Mouse (Mus musculus) bone marrow macrophage, adult 2 months (primary cell): Measurements from ENCODE around the gene Ralb. TPM values are rescaled to one million over a fixed set of nuclear protein-coding genes. Genes with fewer than 3 reads are reported as not detected.

Experiments
- H3K27ac ChIP-seq: 2 replicates; pipeline ENCODE4 v1.5.1; 2012; ENCODE audit warnings: low read depth, low read length; ENCODE audit not compliant: insufficient read depth
- H3K4me1 ChIP-seq: 2 replicates; pipeline ENCODE4 v1.6.1; 2012; ENCODE audit warnings: low read length; ENCODE audit not compliant: control insufficient read depth, insufficient read depth
- H3K4me3 ChIP-seq: 2 replicates; pipeline ENCODE4 v1.5.1; 2012; ENCODE audit warnings: mild to moderate bottlenecking, low read length, moderate library complexity; ENCODE audit not compliant: insufficient read depth
- CTCF ChIP-seq: IDR thresholded peaks from 2 replicates; pipeline ENCODE4 v1.5.1; 2012; ENCODE audit warnings: low read depth, mild to moderate bottlenecking, low read length, moderate library complexity
- POLR2A ChIP-seq: IDR thresholded peaks from 2 replicates; pipeline ENCODE4 v1.6.1; 2012; ENCODE audit warnings: mild to moderate bottlenecking, low read depth, low read length, borderline replicate concordance
- polyA plus RNA-seq: library from polyadenylated mRNA; stranded (reverse); fragments of >200 nt; gene quantifications from 2 replicates; pipeline ENCODE4 v1.2.4, GENCODE M21; 2012; ENCODE audit not compliant: missing spikeins, insufficient read depth, insufficient read length

The Ralb gene
- polyA plus RNA-seq, 1 experiment, result 82.8 TPM

GRCm38 (mm10) chr1:119541570-119541969 lies 37.0 kb upstream of the Ralb start:
- Histone ChIP-seq H3K4me3 (no peak overlapping the region), H3K27ac (no peak overlapping the region), H3K4me1 (no peaks in the 10 kb centered on the region; the same call in 1 of the 2 replicates)
- TF ChIP-seq CTCF (no peak), POLR2A (no peak)

- no peak overlapping the region for H3K4me3 ChIP-seq
- TF ChIP-seq CTCF, result no peak
- no peak for TF ChIP-seq POLR2A
- no peak overlapping the region for H3K27ac ChIP-seq
- no peaks in the 10 kb centered on the region; the same call in 1 of the 2 replicates for H3K4me1 ChIP-seq
Measured at GRCm38 (mm10) chr1:119540836-119541557, 36.4 kb upstream of the Ralb start.

DNA sequence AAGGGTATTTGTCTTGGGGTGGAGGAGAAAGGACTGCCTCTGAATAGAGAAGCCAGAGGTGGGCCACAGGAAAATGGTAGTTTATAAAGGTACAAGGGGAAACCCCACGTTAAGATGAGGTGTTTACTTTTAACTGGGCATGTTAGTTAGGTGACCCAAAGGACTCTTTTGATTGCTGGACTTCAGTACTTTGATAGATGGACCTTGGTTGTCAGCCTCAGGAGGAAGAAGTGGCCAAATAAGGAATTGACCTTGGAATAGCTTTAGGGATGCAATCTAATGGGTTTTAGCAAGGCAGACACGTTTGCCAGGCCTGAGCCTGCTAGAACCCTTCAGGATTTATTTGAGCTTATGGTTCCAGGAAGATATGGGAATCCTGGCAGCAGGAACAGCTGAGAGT lies 34.7 kb upstream of the Ralb start:
- no peak for TF ChIP-seq CTCF
- no peak for TF ChIP-seq POLR2A
- Histone ChIP-seq H3K27ac (no peak overlapping the region), H3K4me3 (no peak overlapping the region), H3K4me1 (peaks cover 6% of the 10 kb centered on the region)

- Histone ChIP-seq H3K27ac (no peak overlapping the region), H3K4me1 (peaks cover 18% of the 10 kb centered on the region), H3K4me3 (no peak overlapping the region)
- TF ChIP-seq CTCF (no peak), POLR2A (no peak)
Measured at GRCm38 (mm10) chr1:119537651-119538050, 33.1 kb upstream of the Ralb start.

DNA sequence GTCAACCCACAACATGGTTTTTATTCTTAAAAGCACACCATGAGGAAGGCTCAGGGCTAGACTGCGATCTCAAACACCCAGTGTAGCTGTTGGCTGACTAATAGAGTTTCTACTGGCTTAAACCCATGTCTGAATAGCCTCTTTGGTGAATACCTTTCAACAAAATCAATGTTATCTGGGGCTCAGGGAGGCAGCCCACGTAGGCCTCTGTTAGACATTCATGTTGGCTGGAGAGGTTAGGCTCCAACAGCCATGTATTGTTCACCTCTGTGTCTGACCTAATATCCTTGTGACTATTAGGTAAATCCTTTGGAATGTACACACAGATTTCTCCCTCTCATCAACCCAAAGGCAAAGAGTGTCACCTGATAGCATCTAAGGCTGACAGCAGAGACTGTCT lies 31.5 kb upstream of the Ralb start:
- Histone ChIP-seq H3K4me1 (peaks cover 18% of the 10 kb centered on the region), H3K27ac (no peak overlapping the region), H3K4me3 (no peak overlapping the region)
- TF ChIP-seq CTCF (no peak), POLR2A (no peak)

GRCm38 (mm10) chr1:119534341-119534740 lies 29.7 kb upstream of the Ralb start:
- Histone ChIP-seq H3K4me1 (peaks cover 18% of the 10 kb centered on the region), H3K27ac (0 out of 2 replicates have a peak overlapping the region, but pooled peaks have one; percentile 1), H3K4me3 (no peak overlapping the region)
- TF ChIP-seq CTCF (no peak), POLR2A (no peak)

GRCm38 (mm10) chr1:119533093-119533805 lies 28.7 kb upstream of the Ralb start:
- H3K27ac ChIP-seq, result no peak overlapping the region
- H3K4me3 ChIP-seq, result no peak overlapping the region
- H3K4me1 ChIP-seq, result peaks cover 18% of the 10 kb centered on the region
- no peak for TF ChIP-seq CTCF
- no peak for TF ChIP-seq POLR2A

DNA sequence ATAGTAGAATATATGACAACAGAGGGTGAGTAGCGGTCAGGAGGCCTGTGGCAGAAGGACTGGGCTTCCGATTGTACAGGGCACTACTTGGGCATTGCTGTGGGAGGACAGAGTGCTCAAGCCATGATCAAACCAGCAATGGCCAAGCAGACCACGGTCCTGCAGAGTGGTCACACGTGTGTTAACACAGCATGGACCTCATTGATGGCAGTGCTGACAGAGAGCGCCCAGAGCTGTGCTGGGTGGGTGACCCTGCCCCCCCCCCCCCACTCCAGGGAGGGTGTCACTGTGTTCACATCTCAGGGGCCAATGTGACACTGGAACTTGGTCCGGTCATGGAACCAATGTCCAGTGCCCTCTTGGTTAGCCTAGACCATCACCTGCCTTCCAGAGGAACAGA lies 27.6 kb upstream of the Ralb start:
- peaks cover 18% of the 10 kb centered on the region for H3K4me1 ChIP-seq
- H3K27ac ChIP-seq, result no peak overlapping the region
- TF ChIP-seq CTCF (no peak), POLR2A (no peak)
- H3K4me3 ChIP-seq, result no peak overlapping the region

DNA sequence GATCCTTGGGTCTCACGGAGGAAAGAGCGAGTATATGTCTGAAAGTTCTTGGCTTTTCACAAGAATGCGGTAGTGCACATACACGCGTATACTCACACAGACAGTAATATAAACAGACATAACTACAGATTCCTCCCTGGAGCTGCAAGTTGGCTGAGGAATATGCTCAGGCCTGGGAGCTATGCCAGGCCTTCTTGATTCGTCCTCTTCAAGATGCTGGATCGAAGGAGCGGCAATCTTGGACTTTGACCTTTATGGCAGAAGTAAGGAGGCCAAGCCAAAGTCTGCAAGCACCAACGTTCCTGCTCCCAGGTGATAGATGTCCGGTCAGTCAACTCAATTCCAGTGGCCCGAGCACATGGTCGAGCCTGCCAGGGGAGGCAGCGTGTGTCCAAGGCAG lies 26.3 kb upstream of the Ralb start:
- Histone ChIP-seq H3K4me3 (no peak overlapping the region), H3K4me1 (peaks cover 23% of the 10 kb centered on the region), H3K27ac (no peak overlapping the region)
- TF ChIP-seq CTCF (no peak), POLR2A (no peak)

GRCm38 (mm10) chr1:119525689-119526591 lies 21.3 kb upstream of the Ralb start, which contains the start of gene Tmem185b:
TSS of gene Tmem185b (plus strand) at chr1:119526160.
- Histone ChIP-seq H3K27ac (peak within 1 kb of the TSS; percentile 88), H3K4me1 (peaks cover 28% of the 10 kb centered on the region), H3K4me3 (peak within 1 kb of the TSS; percentile 80)
- TF ChIP-seq POLR2A (no peak), CTCF (no peak)
